Mouse (Mus musculus): ENCODE measurements around the gene Pdss2. TPM values are rescaled to one million over a fixed set of nuclear protein-coding genes. Genes with fewer than 3 reads are reported as not detected.

Gene Pdss2
- total RNA-seq, 2 experiments from 2014 or later = 16.9 to 17.0 TPM

DNA sequence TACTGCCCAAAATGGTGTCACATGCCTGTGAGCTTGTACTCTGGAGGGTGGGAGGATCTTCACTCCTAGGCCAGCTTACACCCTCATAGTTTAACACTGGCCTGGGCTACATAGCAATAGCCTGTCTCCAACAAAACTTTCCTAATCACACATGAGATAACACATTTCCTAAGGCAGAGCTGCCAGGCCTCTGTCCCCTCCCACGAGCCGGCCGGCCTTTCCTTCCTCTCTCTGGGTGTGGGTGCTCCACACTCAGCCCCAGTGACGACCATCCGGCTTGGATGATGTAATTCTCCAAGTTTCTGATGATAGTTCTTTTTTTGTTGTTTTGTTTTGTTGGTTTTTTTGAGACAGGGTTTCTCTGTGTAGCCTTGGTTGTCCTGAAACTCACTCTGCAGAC is 203.3 kb downstream of the Pdss2 start:
- no peak for DNase-seq (ENCODE audit: low spot score in 2 of 2)

DNA sequence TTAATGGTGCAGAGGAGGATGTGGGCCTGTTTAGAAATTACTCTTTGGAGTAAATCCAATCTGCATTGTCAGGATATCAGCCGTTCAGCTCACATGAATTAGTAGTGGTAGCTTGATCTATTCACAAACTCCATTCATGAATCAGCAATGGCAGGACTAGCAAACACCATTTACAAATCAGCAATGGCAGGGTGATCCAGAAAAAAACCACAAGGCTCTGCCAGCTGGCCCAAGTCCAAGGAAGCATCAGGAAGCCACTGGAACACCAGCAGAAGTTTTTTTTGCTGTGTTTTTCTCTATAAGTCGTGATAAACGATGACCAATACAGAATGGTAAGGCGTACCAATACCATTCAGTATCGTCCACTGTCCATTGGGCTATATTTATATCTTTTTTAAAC is 209.3 kb downstream of the Pdss2 start:
- DNase-seq (ENCODE audit: low spot score in 2 of 2) = no peak

DNA sequence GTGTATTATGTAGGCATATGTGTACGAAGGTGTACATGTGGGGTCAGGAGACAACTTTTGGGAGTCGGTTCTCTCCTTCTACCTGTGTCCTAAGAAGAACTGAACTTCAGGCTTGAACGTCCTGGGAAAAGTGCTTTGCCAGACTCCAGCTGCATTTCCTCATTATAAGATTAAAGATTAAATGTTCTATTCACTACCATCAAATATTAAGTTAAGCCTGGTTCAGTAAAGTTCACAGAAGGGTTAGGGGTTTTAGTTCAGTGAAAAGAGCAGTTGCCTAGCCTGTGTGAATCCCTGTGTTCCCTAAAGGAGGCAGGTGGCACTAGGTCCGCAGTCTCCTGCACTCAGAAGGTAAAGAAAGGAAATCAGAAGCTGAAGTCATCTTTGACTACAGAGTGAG is 213.0 kb downstream of the Pdss2 start:
- DNase-seq (ENCODE audit: low spot score in 2 of 2) = no peak

DNA sequence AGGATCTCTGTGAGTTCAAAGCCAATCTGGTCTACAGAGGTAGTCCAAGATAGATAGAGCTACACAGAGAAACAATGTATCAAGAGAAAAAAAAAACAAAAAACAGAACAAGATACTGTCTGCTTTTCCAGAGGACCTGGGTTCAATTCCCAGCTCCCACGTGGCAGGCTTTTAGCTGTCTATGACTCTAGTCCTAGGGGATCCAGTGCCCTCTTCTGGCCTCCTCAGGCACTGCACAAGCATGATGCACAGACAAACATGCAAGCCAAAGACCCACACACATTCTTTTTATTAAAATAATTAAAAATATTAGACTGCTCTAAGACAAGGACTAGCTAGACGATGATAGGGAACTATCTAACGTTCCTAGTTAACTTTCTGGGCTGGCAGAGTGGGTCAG is 214.5 kb downstream of the Pdss2 start:
- no peak for DNase-seq (ENCODE audit: low spot score in 2 of 2)

DNA sequence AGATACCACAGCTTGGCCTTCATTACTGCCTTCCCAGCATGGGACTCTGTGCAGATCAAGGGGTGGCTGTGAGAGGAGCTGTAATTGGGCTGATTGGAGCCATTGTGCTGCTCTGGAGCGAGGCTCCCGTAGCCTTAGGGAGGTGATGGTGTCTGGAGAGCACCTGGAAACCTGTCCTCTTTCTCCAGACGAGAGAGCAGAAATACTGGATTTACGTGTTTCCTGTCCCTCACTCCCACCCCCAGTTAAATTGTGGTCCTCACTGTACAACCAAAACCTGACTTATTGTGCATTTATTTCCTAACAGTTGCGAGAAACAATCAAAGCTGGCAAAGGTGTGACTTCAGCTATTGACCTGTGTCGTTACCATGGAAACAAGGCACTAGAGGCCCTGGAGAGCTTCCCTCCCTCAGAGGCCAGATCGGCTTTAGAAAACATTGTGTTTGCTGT is 218.2 kb downstream of the Pdss2 start:
- no peak for DNase-seq (ENCODE audit: low spot score in 2 of 2)

DNA sequence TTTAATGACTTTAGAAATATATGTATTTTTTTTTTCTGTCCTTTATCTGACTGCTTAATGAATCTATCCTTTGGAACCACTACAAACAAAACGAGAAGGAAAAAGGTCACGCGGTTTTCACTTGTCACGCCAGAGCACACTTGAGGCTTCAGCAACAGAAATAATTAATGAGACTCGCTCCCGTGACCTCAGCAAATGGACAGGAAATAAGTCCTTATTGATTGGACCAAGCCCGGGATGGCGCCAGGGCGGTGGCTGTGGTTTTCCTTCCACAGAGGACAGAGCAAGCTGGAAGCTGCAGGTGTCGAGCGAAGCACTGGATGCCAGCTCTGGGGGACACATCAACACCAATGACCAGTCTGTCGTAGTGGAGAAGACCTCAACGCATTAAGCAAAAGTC is 218.8 kb downstream of the Pdss2 start:
- no peak for DNase-seq (ENCODE audit: low spot score in 2 of 2)

DNA sequence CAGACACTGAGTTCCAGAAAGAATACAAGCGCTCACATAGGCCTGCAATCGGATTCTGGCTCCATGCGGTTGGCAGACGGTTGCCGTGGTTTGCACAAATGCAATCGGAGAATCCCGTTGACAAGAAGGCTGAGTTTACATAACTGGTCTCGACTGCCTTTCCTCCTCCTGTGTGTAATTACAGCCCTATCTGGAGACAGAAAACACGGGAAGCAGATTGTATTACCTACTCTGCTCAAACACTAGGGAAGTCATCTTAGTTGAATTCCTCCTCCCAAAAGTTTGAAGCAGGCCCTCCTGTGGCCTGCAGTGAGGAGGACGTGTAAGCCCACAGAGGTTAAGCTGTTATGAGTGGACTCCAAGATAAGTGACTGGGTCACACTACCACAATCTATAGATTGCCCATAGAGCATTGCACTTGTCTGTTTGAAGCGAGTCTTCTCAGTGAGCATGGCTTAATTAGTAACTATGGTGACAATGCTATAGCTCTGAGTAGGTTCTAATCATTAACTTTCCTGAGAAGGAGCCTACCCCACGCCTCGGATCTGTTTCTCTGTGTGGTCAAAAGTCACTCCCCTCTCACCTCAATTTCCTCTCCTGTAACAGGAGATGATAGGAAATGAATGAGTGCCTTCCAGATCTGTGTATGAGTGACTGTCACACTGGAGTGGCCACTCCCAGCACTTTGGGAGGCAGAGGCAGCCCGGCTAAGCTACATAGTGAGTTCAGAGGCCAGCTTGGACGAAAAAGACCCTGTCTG is 219.9 kb downstream of the Pdss2 start:
- DNase-seq (ENCODE audit: low spot score in 2 of 2) = no peak

DNA sequence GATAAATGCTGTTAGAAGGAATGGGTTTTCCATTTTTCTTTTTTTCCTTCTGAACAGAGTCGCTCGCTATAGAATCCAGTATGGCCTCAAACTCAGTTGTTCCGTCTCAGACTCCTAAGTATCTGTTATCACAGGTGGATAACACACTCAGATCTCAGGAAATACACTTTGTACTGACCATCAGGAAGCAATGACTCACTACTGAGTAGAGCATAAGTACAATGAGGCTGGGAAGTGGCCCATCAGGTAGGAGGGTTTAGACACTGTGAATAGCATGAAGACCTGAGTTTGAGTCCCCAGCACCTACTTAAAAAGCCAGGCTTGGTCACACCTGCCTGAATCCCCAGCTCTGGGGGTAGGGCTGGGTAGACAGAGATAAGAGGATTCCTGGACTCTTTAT is 227.4 kb downstream of the Pdss2 start:
- no peak for DNase-seq (ENCODE audit: low spot score in 2 of 2)

DNA sequence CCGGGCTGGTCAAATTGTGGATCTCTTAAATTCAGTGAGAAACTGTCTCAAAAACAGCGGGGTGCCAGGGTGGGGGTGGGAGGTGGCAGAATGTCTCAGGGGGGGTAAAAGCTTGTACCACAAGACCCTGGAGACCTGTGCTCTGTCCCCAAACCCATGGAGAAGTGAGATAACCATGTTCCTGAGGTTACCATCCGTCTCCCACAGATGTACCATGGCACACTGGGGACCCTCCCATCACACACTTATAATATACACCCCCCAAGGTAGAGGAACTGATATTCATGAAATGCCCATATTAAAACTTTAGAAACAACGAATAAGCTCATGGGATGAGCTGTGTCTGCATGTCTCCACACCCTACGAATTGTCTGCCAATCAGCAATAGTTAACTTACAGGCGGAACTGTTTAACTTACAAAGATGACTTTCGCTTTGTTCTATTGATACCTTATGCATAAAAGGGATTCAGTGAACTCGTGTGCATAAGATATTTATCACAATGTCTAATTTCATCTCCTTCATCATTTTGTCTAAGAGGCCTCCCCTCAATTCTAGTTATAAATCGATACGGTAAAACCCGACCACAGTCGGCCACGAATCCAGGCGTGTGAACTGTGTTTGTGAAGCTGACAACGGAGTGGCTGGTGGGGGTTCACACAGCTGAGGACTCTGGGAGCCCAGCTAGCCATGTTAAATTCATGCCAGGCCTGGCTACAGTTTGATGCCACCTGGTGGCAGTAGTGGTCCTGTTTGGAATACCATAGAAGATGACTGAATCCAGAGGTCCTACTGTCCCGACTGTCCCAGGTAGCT is 230.8 kb downstream of the Pdss2 start:
- peak; percentile 15 to 50 for DNase-seq (ENCODE audit: low spot score in 2 of 2)

DNA sequence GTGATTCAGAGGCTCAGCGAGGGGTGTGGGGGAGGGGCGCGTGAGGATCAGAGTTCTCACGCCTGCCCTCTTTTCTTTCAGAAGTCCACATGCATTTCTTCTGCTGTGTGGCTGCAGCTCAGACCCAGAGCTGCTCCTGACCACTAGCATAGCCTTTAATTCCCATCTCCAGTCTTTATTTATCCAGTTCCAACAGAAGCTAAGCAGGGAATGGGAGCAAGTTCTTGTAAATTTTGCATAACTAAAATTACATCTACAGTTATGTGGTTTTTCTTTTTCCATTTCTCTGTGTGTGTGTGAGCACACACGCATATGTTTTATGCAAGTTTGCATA is 231.3 kb downstream of the Pdss2 start:
- DNase-seq (ENCODE audit: low spot score in 2 of 2) = no peak

DNA sequence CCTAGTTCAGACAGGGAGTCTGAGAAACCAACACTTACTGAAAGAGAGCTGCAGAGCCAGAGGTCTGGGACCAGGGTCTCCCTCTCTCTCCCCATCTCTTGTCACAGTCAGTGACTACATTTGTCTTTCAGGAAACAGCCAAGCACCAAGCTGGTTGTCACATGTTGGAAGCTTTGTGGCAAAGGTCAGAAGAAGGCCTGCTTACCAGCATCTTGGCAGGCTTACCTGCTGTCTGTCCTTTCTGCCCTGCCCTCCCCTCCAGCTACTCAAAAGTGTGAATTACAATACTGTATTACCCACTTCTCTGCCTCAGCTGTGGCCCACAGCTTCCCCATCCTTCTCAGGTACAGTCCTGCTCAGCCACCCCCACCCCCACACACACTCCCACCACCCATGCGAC is 232.9 kb downstream of the Pdss2 start:
- DNase-seq (ENCODE audit: low spot score in 2 of 2) = no peak

DNA sequence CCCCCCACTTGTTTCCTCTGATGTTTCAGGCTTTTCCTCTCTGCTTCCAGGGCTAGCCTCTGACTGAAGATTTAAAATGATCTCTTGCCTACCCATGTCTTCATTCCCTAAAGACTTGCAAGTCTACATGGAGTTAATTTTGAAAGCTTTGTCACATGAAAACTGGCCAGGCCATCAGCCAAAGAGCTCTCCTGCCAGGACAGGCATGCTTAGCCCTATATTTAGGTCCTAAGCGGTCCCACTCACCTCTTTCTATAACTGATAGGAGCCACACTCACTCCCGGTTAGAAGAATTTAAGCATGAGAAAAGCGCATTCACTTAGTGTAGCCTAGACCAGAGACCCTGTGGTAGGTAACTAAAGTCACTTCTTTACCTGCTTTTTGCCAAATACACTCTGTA is 233.4 kb downstream of the Pdss2 start:
- no peak for DNase-seq (ENCODE audit: low spot score in 2 of 2)

DNA sequence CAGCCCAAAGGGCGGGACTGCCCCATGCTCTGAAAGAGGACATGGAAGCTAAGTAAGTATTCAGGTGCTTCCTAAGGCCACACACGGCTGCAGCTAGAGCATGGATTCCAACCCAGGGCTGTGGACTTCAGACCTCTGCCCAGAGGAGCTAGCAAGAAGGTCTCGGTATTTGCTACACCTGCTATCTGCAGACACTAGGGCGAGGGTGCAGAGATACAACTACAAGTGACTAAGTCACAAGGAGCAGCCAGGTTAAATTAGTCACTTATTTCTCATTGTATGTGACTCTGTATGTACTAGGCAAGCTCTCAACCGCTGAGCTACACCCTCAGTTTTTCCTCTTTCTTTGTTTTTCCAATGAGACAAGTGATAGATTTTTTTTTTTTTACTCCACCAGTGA is 241.5 kb downstream of the Pdss2 start:
- DNase-seq (ENCODE audit: low spot score in 2 of 2) = no peak

DNA sequence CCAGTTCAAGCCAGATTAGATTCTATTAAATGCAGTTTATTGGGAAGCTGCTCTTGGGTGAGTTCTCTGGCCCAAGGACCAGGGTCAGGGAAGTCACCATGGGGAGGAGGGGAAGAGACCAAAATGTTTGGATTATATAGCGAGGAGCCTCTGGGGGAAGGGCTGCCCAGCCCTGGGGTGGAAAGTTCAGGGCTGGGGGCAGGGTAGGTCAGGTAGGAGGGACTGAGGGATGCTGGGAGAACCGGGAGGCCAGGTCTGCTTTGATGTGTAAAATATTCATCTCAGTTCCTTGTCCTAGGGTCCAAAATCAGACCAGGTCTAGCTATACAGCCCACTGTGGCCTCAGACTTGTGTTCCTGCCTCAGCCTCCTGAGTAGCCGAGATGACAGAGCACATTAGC is 241.9 kb downstream of the Pdss2 start:
- DNase-seq (ENCODE audit: low spot score in 2 of 2) = no peak

DNA sequence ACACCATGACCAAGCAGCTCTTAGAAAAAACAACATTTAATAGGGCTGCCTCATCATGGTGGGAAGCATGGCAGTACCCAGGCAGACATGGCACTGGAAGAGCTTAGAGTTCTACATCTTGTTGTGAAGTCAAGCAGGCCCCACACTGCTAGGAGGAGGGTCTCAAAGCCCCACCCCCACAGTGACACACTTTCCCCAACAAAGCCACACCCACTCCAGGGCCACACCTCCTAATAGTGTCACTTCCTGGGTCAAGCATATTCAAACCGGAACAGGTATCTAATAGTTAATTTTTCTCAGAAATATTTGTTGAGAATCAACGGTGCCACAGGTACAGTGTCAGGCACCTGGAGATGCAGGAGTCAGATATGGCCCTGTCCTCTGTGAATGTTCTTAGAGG is 244.9 kb downstream of the Pdss2 start:
- DNase-seq (ENCODE audit: low spot score in 2 of 2) = no peak

DNA sequence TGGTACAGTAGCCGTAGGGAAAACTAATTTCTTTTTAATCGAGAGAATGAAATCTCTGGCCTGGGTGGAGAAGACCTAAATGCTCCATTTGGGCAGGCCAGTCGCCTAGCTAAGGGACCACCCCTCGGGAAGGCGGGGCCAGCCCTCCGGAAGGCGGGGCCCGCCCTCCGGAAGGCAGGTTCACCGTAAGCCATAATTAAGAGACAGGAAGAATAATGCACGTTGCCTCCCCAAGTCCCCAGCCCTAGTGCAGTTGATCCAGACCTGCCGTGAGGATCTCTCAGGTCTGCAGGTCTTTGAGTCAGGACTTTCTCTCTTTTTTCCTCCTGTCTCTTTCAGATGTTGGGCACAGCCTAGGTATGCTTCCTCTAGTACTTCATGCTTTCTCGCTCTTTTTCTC is 246.4 kb downstream of the Pdss2 start:
- no peak for DNase-seq (ENCODE audit: low spot score in 2 of 2)

DNA sequence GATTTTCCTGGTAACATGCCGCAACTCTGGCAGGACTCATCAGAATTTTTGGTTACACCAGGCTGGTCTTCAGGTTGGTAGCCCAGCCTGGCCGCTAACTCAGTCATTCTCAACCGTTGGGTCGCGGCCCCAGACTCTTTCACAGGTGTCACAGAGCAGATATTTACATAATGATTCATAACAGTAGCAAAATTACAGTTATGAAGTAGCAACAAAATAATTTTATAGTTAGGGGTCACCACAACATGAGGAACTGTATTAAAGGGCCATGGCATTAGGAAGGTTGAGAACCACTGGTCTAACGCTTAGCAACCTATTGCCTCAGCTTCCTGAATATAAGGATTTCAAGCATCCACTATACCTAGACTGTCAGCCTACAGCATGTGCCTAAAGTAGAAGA is 247.0 kb downstream of the Pdss2 start:
- no peak for DNase-seq (ENCODE audit: low spot score in 2 of 2)

DNA sequence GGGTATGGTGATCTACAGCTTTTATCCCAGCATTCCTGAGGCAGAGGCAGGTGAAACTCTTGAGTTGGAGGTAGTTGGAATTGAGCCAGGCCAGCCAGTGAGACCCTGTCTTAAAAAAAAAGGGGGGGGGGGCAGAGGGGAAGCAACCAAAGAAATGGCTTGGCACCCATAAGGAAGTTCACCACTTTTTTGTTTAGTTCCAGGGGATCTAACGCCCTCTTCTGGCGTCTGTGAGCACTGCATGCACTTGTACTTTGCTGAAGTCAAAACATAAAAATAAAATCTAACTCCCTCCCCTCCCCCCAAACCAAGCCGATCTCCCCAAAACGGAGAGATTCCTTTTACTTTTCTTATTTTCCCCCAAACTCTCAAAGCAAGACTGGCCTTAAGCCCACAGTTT is 254.1 kb downstream of the Pdss2 start:
- no peak for DNase-seq (ENCODE audit: low spot score in 2 of 2)

DNA sequence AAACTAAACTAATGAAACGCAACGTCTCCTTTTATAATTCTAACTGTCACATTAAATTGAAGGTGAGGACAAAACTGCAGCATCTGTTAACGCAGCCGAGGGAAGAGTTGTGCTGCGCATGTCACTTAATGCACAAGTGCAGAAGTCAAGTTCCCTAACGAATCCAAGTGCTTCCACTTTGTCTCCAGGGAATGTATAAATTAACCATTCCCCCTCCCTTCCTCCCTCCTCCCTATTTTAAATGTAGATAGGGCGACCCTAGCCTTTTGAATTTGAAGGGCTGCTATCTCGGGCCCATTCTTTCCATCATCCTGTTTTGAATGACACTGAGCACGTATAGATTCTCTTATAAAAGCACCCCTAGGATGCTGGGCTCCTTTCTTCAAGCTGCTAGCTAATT is 256.2 kb downstream of the Pdss2 start:
- DNase-seq (ENCODE audit: low spot score in 2 of 2) = no peak

DNA sequence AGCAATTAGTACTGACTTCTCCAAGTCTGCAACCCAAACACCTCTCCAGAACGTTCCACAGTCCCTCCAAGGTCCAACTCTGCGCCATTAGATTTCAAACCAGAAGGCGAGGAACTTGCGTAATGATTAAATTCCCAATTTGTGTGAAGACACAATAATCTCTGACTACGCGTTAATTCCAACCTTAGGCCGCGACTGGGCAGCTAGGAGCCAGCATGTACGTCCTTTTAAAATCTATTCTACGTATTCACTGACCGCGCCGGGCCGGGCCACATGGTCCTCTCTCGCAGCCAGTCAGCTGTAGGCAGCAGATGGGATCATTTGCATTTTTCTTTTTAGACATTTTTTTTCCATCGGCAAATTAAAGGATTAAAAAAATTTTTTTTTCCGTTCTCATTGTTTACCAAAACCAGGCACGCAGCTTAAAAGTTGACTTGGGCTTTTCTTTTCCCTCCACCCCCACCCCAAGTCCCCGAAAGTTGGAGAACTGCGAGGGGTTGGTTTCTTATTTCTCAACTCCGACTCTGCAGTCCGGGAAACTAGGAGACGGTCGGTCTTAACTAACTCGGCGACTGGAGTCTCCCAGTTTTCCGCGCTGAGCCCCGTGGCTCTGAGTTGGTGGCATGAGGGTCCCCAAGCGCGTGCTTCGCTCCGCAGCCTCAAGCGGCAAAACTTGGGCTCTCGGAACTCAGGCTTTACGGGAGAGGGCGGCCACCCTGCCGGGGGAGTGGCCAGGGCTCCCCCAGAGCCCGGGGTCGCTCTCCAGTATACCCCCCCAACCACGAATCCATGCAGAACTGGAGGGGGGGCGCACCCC is 256.8 kb downstream of the Pdss2 start:
- DNase-seq (ENCODE audit: low spot score in 2 of 2) = peak in 1 of 2 experiments; percentile 26

DNA sequence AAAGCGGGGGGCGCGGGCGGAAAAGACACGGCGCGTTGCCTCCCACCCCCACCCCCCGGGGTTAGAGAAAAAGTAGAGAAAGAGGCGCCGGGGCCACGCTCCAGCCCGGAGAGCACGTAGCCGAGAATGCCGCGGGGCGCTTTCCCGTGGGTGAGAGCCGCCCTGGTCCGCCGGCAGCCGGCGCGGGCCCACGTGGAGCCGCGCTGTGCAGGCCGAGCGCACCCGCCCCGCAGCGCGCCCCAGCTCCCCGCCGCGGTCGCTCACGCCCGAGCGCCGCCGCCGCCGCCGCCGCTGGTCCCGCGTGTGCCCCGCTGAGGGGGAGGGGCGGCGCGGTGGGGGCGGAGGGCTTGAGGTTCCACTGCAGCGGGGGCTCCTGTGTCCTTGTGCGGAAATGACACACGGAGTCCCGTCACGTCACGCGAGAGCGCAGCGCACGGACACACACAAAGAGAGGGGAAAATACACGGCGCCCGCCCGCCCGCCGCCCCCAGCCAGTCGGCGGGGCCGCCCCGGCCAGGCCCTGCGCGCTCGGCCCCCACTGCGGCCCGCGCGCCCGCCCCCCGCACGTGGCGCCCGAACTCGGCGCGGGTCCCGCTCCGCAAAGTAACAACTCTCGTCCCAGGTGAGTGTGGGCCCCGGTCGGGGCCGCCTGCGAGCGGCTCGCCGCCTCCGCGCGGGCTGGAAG is 257.6 kb downstream of the Pdss2 start, which contains the start of gene Bend3:
Bend3 (plus strand) TSS at position 81 of the 685 bp plus-strand sequence.
- DNase-seq (ENCODE audit: low spot score in 2 of 2) = peak; percentile 13 to 20

Data from adrenal gland, postnatal 4 days (tissue).